Mouse (Mus musculus) C2C12 (cell line): ENCODE measurements around the gene Zmynd19. TPM values are rescaled to one million over a fixed set of nuclear protein-coding genes. Genes with fewer than 3 reads are reported as not detected.

Experiments used
- H3K27me3 ChIP-seq: one replicate; pipeline ENCODE4 v1.6.1; 2011; ENCODE audit not compliant: control insufficient read depth, insufficient read depth, insufficient read length
- H3K36me3 ChIP-seq: one replicate; pipeline ENCODE4 v1.6.1; 2011; ENCODE audit not compliant: control insufficient read depth, insufficient read depth
- H3K4me3 ChIP-seq: one replicate; pipeline ENCODE4 v1.5.1; 2011; ENCODE audit warnings: mild to moderate bottlenecking, control low read depth; ENCODE audit not compliant: poor library complexity, insufficient read depth, severe bottlenecking
- H3K79me2 ChIP-seq: one replicate; pipeline ENCODE4 v1.6.1; 2011; ENCODE audit not compliant: control insufficient read depth, insufficient read depth
- H3K79me3 ChIP-seq: one replicate; pipeline ENCODE4 v1.6.1; 2011; ENCODE audit warnings: low read depth, control low read depth
- H3ac ChIP-seq: one replicate; pipeline ENCODE3; 2011; ENCODE audit warnings: low read depth; ENCODE audit not compliant: control insufficient read depth, insufficient read length
- CEBPB ChIP-seq: IDR thresholded peaks from one replicate; pipeline ENCODE4 v1.6.1; 2011; ENCODE audit warnings: low read depth, mild to moderate bottlenecking, control low read depth, moderate library complexity
- CTCF ChIP-seq: IDR thresholded peaks from one replicate; pipeline ENCODE4 v1.5.1; 2011; ENCODE audit not compliant: control insufficient read depth, insufficient read depth, insufficient read length
- FOSL1 ChIP-seq: IDR thresholded peaks from one replicate; pipeline ENCODE4 v1.8.0; 2011; ENCODE audit warnings: mild to moderate bottlenecking, low read length; ENCODE audit not compliant: poor library complexity, insufficient read depth, severe bottlenecking
- MAX ChIP-seq: IDR thresholded peaks from one replicate; pipeline ENCODE4 v1.6.1; 2011; ENCODE audit warnings: mild to moderate bottlenecking, control low read depth
- MYOD1 ChIP-seq: IDR thresholded peaks from one replicate; pipeline ENCODE4 v1.6.1; 2011; ENCODE audit warnings: low read depth; ENCODE audit not compliant: control insufficient read depth, insufficient read length
- MYOG ChIP-seq: IDR thresholded peaks from one replicate; pipeline ENCODE4 v1.6.1; 2011; ENCODE audit not compliant: control insufficient read depth, insufficient read length; ENCODE audit errors: extremely low read depth
- USF1 ChIP-seq: IDR thresholded peaks from one replicate; pipeline ENCODE4 v1.6.1; 2011; ENCODE audit warnings: low read depth, mild to moderate bottlenecking, control low read depth, moderate library complexity
- microRNA-seq: library from miRNA; unstranded; fragments of <30 nt; microRNA quantifications from one replicate; pipeline ENCODE4, GENCODE M21; 2019; ENCODE audit warnings: borderline microRNAs expressed
- polyA plus RNA-seq: library from polyadenylated mRNA; unstranded; fragments of >200 nt; fragmentation: generic; extraction: Trizol; gene quantifications from one replicate; pipeline ENCODE4 v1.2.1, GENCODE M21; 2012; ENCODE audit warnings: missing spikeins

Gene Zmynd19
- polyA plus RNA-seq, 1 experiment: 35.8 TPM

DNA sequence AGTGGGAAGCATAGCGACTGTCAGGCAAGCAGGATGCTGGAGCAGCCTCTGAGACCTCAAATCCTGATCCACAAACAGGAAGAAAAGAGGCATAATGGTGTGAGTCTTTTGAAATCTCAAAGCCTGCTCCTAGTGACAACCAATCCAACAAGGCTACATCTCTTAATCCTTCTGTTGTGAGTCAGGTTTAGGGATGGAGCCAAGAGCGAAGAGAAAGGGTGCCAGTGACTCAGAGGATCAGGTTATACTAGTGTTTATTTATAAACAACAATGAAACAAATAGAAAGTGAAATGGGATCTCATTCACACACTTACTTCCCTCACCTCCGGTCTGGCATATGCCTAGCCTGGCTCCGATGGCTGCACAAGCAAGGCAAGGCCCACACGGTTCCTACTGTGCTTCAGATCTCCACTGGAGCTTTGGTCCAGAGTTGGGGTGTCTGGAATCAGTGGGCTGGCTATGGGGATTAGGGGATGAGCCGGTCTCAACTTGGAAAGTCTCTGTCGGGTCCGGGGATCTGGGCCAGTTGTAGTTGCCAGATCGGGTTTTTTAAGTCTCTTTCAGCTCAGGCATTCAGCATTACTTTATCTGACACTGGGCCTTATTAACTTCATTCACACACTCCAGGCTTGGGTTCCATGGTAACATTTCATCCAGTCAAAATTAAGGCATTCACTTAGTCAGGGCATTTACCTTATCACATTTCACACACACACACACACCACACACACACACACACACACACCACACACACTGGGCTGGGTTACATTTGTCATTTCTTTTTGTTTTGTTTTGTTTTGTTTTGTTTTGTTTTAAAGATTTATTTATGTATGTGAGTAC, 54.6 kb downstream of the Zmynd19 start:
- no peaks in the 10 kb centered on the region for H3K79me3 ChIP-seq
- H3K36me3 ChIP-seq: no peaks in the 10 kb centered on the region
- TF ChIP-seq MAX (no peak), FOSL1 (no peak), CTCF (no peak), MYOD1 (no peak)

DNA sequence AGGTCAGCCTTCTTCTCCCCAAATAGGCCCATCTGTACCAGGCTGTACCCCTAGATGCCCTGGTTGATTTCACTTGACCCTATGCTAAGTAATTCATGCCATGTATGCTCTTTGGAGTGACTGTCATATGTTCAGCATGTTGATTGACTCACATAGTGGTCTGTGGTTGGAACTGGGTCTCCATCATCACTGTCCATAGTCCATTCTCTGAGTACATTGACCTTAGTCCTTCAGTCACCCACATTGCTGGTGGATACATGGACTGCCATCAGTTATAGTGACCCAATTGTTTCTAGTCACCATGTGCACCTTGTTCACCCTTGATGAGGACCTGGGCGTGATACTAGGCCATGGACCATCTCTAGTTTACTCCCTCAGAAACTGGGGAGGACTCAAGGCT, 57.2 kb downstream of the Zmynd19 start:
- Histone ChIP-seq H3K4me3 (no peak overlapping the region), H3K79me3 (no peaks in the 10 kb centered on the region), H3K79me2 (no peaks in the 10 kb centered on the region), H3ac (no peak overlapping the region), H3K27me3 (no peaks in the 10 kb centered on the region), H3K36me3 (no peaks in the 10 kb centered on the region)
- TF ChIP-seq FOSL1 (no peak), MYOG (no peak), MAX (no peak), CEBPB (no peak), MYOD1 (no peak), USF1 (no peak), CTCF (no peak)

More for the DNA sequence above, 54.6 kb downstream of the Zmynd19 start:
- Histone ChIP-seq H3K27me3 (no peaks in the 10 kb centered on the region), H3K79me2 (no peaks in the 10 kb centered on the region), H3K4me3 (no peak overlapping the region), H3ac (no peak overlapping the region)

DNA sequence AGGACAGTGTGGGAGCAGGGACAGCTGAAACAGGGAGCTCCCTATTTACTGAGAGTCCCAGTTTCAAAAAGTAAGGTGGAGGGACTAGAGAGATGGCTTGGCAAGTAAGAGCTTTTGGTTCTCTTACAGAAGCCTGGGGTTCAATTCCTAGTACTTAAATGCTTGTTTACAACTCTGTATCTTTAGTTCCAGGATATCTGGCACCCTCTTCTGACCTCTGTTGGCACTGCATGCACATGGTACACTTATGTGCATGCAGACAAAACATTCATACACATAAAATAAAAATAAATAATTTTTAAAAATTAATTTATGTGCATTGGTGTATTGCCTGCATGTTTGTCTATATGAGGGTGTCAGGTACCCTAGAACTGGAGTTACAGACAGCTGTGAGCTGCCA, 58.7 kb downstream of the Zmynd19 start:
- Histone ChIP-seq H3K4me3 (no peak overlapping the region), H3K79me2 (no peaks in the 10 kb centered on the region), H3ac (no peak overlapping the region), H3K79me3 (no peaks in the 10 kb centered on the region), H3K36me3 (no peaks in the 10 kb centered on the region), H3K27me3 (no peaks in the 10 kb centered on the region)
- TF ChIP-seq FOSL1 (no peak), MYOD1 (no peak)

Small RNA genes within 50 kb of the gene (microRNA-seq; reads per million reads assigned to microRNA genes)
- gene Gm22875: not detected

Other genes with a start within 250 kb of the Zmynd19 start
- under 0.01 TPM for gene Cacna1b, start 186.6 kb upstream of the Zmynd19 start, polyA plus RNA-seq
- gene Ehmt1, start 30.2 kb upstream of the Zmynd19 start, polyA plus RNA-seq: 18.3 TPM
- 6.6 TPM for gene Arrdc1, start 14.5 kb upstream of the Zmynd19 start, polyA plus RNA-seq
- gene Dph7, start 12.6 kb downstream of the Zmynd19 start, polyA plus RNA-seq: 13.9 TPM
- gene Mrpl41, start 25.3 kb downstream of the Zmynd19 start, polyA plus RNA-seq: 98.4 TPM
- gene Pnpla7, start 26.2 kb downstream of the Zmynd19 start, polyA plus RNA-seq: 3.8 TPM
- 30.6 TPM for gene Nsmf, start 104.6 kb downstream of the Zmynd19 start, polyA plus RNA-seq
- gene Entpd8, start 130.5 kb downstream of the Zmynd19 start, polyA plus RNA-seq: not detected
- gene Noxa1, start 145.4 kb downstream of the Zmynd19 start, polyA plus RNA-seq: not detected
- 0.56 TPM for gene Nrarp, start 231.0 kb downstream of the Zmynd19 start, polyA plus RNA-seq
- 15.5 TPM for gene Tor4a, start 247.1 kb downstream of the Zmynd19 start, polyA plus RNA-seq